Mouse (Mus musculus) megakaryocyte, embryonic 14.5 days (primary cell): Measurements from ENCODE around the gene Foxl2.

ENCODE experiments used
- FLI1 ChIP-seq: IDR thresholded peaks from 2 replicates; pipeline ENCODE4 v1.6.1; 2012; ENCODE audit warnings: low read length, inconsistent platforms, mixed read lengths
- GATA1 ChIP-seq: IDR thresholded peaks from 3 replicates; pipeline ENCODE4 v1.6.1; 2012; ENCODE audit warnings: mixed read lengths, low read length, inconsistent platforms, borderline replicate concordance

GRCm38 (mm10) chr9:98985800-98986475 lies 30.9 kb downstream of the Foxl2 start, which contains the start of gene Faim:
- TF ChIP-seq GATA1 (no peak), FLI1 (no peak; the same call in 1 of the 2 replicates)
